Mouse (Mus musculus): ENCODE results near the gene Sbk1.
"Not testable (repeated sequence)": the region's sequence is repeated elsewhere in the genome, so short reads cannot be mapped to it uniquely, and the experiment has no call there.

The Sbk1 gene

GRCm38 (mm10) chr7:126265949-126266348 lies 6.5 kb upstream of the Sbk1 start:
- DNase-seq (ENCODE audit: low spot score): peak; percentile 70

- DNase-seq (ENCODE audit: low spot score): no peak
These were observed 6.0 kb upstream of the Sbk1 start for GRCm38 (mm10) chr7:126266372-126266870.

- DNase-seq (ENCODE audit: low spot score): no peak
These were observed 4.8 kb upstream of the Sbk1 start for GRCm38 (mm10) chr7:126267606-126268005.

GRCm38 (mm10) chr7:126272770-126273311 lies 422 bp downstream of the Sbk1 start:
- no peak for DNase-seq (ENCODE audit: low spot score)

GRCm38 (mm10) chr7:126273351-126274042 lies 1.1 kb downstream of the Sbk1 start:
- DNase-seq (ENCODE audit: low spot score): no peak

- no peak for DNase-seq (ENCODE audit: low spot score)
These were observed 1.7 kb downstream of the Sbk1 start for GRCm38 (mm10) chr7:126274137-126274536.

GRCm38 (mm10) chr7:126274626-126275025 lies 2.2 kb downstream of the Sbk1 start:
- DNase-seq (ENCODE audit: low spot score): no peak

GRCm38 (mm10) chr7:126275711-126276110 lies 3.3 kb downstream of the Sbk1 start:
- no peak for DNase-seq (ENCODE audit: low spot score)

GRCm38 (mm10) chr7:126276297-126276696 lies 3.9 kb downstream of the Sbk1 start:
- DNase-seq (ENCODE audit: low spot score): no peak

GRCm38 (mm10) chr7:126277536-126278295 lies 5.3 kb downstream of the Sbk1 start:
- DNase-seq (ENCODE audit: low spot score): no peak

- DNase-seq (ENCODE audit: low spot score): no peak
These were observed 6.4 kb downstream of the Sbk1 start for GRCm38 (mm10) chr7:126278799-126279198.

GRCm38 (mm10) chr7:126279774-126280482 lies 7.5 kb downstream of the Sbk1 start:
- no peak for DNase-seq (ENCODE audit: low spot score)

GRCm38 (mm10) chr7:126280696-126281095 lies 8.3 kb downstream of the Sbk1 start:
- DNase-seq (ENCODE audit: low spot score): no peak

- DNase-seq (ENCODE audit: low spot score): no peak
These were observed 9.7 kb downstream of the Sbk1 start for GRCm38 (mm10) chr7:126281876-126282682.

GRCm38 (mm10) chr7:126282683-126282990 lies 10.2 kb downstream of the Sbk1 start:
- DNase-seq (ENCODE audit: low spot score): not testable (repeated sequence)

GRCm38 (mm10) chr7:126284021-126284420 lies 11.6 kb downstream of the Sbk1 start:
- DNase-seq (ENCODE audit: low spot score): no peak

GRCm38 (mm10) chr7:126284441-126284840 lies 12.0 kb downstream of the Sbk1 start:
- DNase-seq (ENCODE audit: low spot score): no peak

- no peak for DNase-seq (ENCODE audit: low spot score)
These were observed 12.4 kb downstream of the Sbk1 start for GRCm38 (mm10) chr7:126284865-126285264.

GRCm38 (mm10) chr7:126285293-126286211 lies 13.1 kb downstream of the Sbk1 start:
- peak; percentile 15 for DNase-seq (ENCODE audit: low spot score)

- DNase-seq (ENCODE audit: low spot score): no peak
These were observed 13.9 kb downstream of the Sbk1 start for GRCm38 (mm10) chr7:126286311-126286710.
